Comparison of ENCODE assay signal across 8 mouse cellular contexts in genomic region chr6:125008060-125008459, GRCm38 (mm10). TPM values are rescaled to one million over a fixed set of nuclear protein-coding genes. Genes with fewer than 3 reads are reported as not detected.
A peak's percentile ranks its signal among the peaks of the same experiment; 100 is the strongest.
DNase-seq lines count a peak whose midpoint lies in the region; ATAC-seq and TF ChIP-seq lines count a peak whose summit lies in the region.

No protein-coding gene starts in this region.

- peak overlapping the region; percentile 83 for H3K27ac ChIP-seq in kidney, postnatal 0 days
- peak overlapping the region; percentile 85 for H3K27ac ChIP-seq in bone marrow macrophage, adult 2 months (ENCODE audit: insufficient read depth, low read depth, low read length)
- peak overlapping the region; percentile 98 for H3K27ac ChIP-seq in hindbrain, embryonic 15.5 days (replicated peaks)
- H3K27ac ChIP-seq in midbrain, embryonic 15.5 days, result peak overlapping the region; percentile 99

- peaks cover 8% of the 10 kb centered on the region; the same call in 1 of the 2 replicates for H3K36me3 ChIP-seq in kidney, postnatal 0 days (ENCODE audit: insufficient read depth, low read length)
- H3K36me3 ChIP-seq in hindbrain, embryonic 15.5 days, result peaks cover 17% of the 10 kb centered on the region; the same call in 1 of the 2 replicates
- 0 out of 2 replicates have a peak, but pooled peaks cover 8% of the 10 kb centered on the region for H3K36me3 ChIP-seq in midbrain, embryonic 15.5 days (replicated peaks)

- no peaks in the 10 kb centered on the region for H3K9me3 ChIP-seq in kidney, postnatal 0 days (replicated peaks; ENCODE audit: low read length)
- H3K9me3 ChIP-seq in hindbrain, embryonic 15.5 days, result no peaks in the 10 kb centered on the region
- no peaks in the 10 kb centered on the region for H3K9me3 ChIP-seq in midbrain, embryonic 15.5 days

- ATAC-seq in kidney, postnatal 0 days (replicated peaks; ENCODE audit: low FRiP score, low read depth), result no peak
- peak; percentile 0; the same call in 1 of the 2 replicates for ATAC-seq in hindbrain, embryonic 15.5 days (ENCODE audit: low FRiP score, low read depth)
- no peak; the same call in 1 of the 2 replicates for ATAC-seq in midbrain, embryonic 15.5 days (replicated peaks)

- no peak for TF ChIP-seq POLR2A in bone marrow macrophage, adult 2 months (IDR thresholded peaks at IDR 0.05; ENCODE audit: borderline replicate concordance, low read depth, low read length)

- H3K4me3 ChIP-seq in kidney, postnatal 0 days (replicated peaks; ENCODE audit: low read depth, low read length), result peak overlapping the region; percentile 88
- peak overlapping the region; percentile 69 for H3K4me3 ChIP-seq in bone marrow macrophage, adult 2 months (ENCODE audit: insufficient read depth, low read length)
- peak overlapping the region; percentile 74 for H3K4me3 ChIP-seq in hindbrain, embryonic 15.5 days
- H3K4me3 ChIP-seq in midbrain, embryonic 15.5 days, result peak overlapping the region; percentile 80

- no peak for TF ChIP-seq CTCF in kidney, postnatal 0 days (IDR thresholded peaks at IDR 0.05; ENCODE audit: low read depth)
- TF ChIP-seq CTCF in bone marrow macrophage, adult 2 months (IDR thresholded peaks at IDR 0.05; ENCODE audit: low read depth, low read length), result no peak

- H3K27me3 ChIP-seq in kidney, postnatal 0 days (ENCODE audit: insufficient read depth, low read length), result no peaks in the 10 kb centered on the region
- no peaks in the 10 kb centered on the region for H3K27me3 ChIP-seq in hindbrain, embryonic 15.5 days
- no peaks in the 10 kb centered on the region for H3K27me3 ChIP-seq in midbrain, embryonic 15.5 days (replicated peaks)

- 38% methylated on average over 13 of the region's 13 CpGs for WGBS in kidney, postnatal 0 days
- 42% methylated on average over 13 of the region's 13 CpGs for WGBS in hindbrain, embryonic 15.5 days
- 49% methylated on average over 13 of the region's 13 CpGs for WGBS in midbrain, embryonic 15.5 days

- H3K4me2 ChIP-seq in kidney, postnatal 0 days (ENCODE audit: low read length), result peak overlapping the region; percentile 70
- H3K4me2 ChIP-seq in hindbrain, embryonic 15.5 days, result peak overlapping the region; percentile 60
- H3K4me2 ChIP-seq in midbrain, embryonic 15.5 days, result peak overlapping the region; percentile 55

- DNase-seq in kidney, postnatal 0 days (ENCODE audit: low spot score), result no peak
- DNase-seq in kidney, adult 8-10 months, result no peak
- DNase-seq in cerebellum, postnatal 36 days, result no peak
- no peak for DNase-seq in natural killer cell, adult 2 months (ENCODE audit: low spot score in 2 of 2)
- DNase-seq in ovary, postnatal 36 days (ENCODE audit: low spot score), result no peak

- H3K9ac ChIP-seq in kidney, postnatal 0 days (ENCODE audit: low read depth, low read length), result peak overlapping the region; percentile 94
- H3K9ac ChIP-seq in hindbrain, embryonic 15.5 days, result peak overlapping the region; percentile 38
- peak overlapping the region; percentile 63 for H3K9ac ChIP-seq in midbrain, embryonic 15.5 days

- 0 out of 2 replicates have a peak, but pooled peaks cover 7% of the 10 kb centered on the region for H3K4me1 ChIP-seq in kidney, postnatal 0 days (replicated peaks; ENCODE audit: insufficient read depth, low read length)
- peaks cover 32% of the 10 kb centered on the region for H3K4me1 ChIP-seq in bone marrow macrophage, adult 2 months (ENCODE audit: control insufficient read depth, insufficient read depth, low read length)
- H3K4me1 ChIP-seq in hindbrain, embryonic 15.5 days (replicated peaks), result peaks cover 40% of the 10 kb centered on the region
- H3K4me1 ChIP-seq in midbrain, embryonic 15.5 days, result peaks cover 41% of the 10 kb centered on the region

RNA-seq across cellular contexts. Expression of gene Zfp384, which starts 0.9 kb away (rescaled TPM):
- polyA plus RNA-seq in kidney, postnatal 0 days (2015; fragmentation: Nextera tagmentation; extraction: Ambion mirVana), result 11.3 and 11.4 TPM in 2 replicates
- 82.7 and 83.1 TPM in 2 replicates for polyA plus RNA-seq in bone marrow macrophage, adult 2 months (2012; ENCODE audit: insufficient read depth, insufficient read length, missing spikeins)
- 14.9 and 19.6 TPM in 2 replicates for polyA plus RNA-seq in hindbrain, embryonic 15.5 days (2015; fragmentation: Nextera tagmentation; extraction: Ambion mirVana)
- polyA plus RNA-seq in midbrain, embryonic 15.5 days (2015; fragmentation: Nextera tagmentation; extraction: Ambion mirVana), result 19.1 and 19.9 TPM in 2 replicates

RNA-seq across cellular contexts. Expression of gene Pianp, which starts 11.6 kb away (rescaled TPM):
- polyA plus RNA-seq in kidney, postnatal 0 days (2015; fragmentation: Nextera tagmentation; extraction: Ambion mirVana), result 2.0 and 2.1 TPM in 2 replicates
- polyA plus RNA-seq in bone marrow macrophage, adult 2 months (2012; ENCODE audit: insufficient read depth, insufficient read length, missing spikeins), result 5.5 and 7.2 TPM in 2 replicates
- polyA plus RNA-seq in hindbrain, embryonic 15.5 days (2015; fragmentation: Nextera tagmentation; extraction: Ambion mirVana), result 58.8 and 73.5 TPM in 2 replicates
- 70.8 and 75.8 TPM in 2 replicates for polyA plus RNA-seq in midbrain, embryonic 15.5 days (2015; fragmentation: Nextera tagmentation; extraction: Ambion mirVana)

RNA-seq across cellular contexts. Expression of gene Ing4, which starts 31.5 kb away (rescaled TPM):
- polyA plus RNA-seq in kidney, postnatal 0 days (2015; fragmentation: Nextera tagmentation; extraction: Ambion mirVana), result 118 and 119 TPM in 2 replicates
- 110 and 113 TPM in 2 replicates for polyA plus RNA-seq in bone marrow macrophage, adult 2 months (2012; ENCODE audit: insufficient read depth, insufficient read length, missing spikeins)
- 141 and 144 TPM in 2 replicates for polyA plus RNA-seq in hindbrain, embryonic 15.5 days (2015; fragmentation: Nextera tagmentation; extraction: Ambion mirVana)
- 165 and 178 TPM in 2 replicates for polyA plus RNA-seq in midbrain, embryonic 15.5 days (2015; fragmentation: Nextera tagmentation; extraction: Ambion mirVana)

RNA-seq across cellular contexts. Expression of gene Acrbp, which starts 41.4 kb away (rescaled TPM):
- 4.2 and 4.5 TPM in 2 replicates for polyA plus RNA-seq in kidney, postnatal 0 days (2015; fragmentation: Nextera tagmentation; extraction: Ambion mirVana)
- 28.7 and 29.3 TPM in 2 replicates for polyA plus RNA-seq in bone marrow macrophage, adult 2 months (2012; ENCODE audit: insufficient read depth, insufficient read length, missing spikeins)
- polyA plus RNA-seq in hindbrain, embryonic 15.5 days (2015; fragmentation: Nextera tagmentation; extraction: Ambion mirVana), result 19.1 and 20.9 TPM in 2 replicates
- polyA plus RNA-seq in midbrain, embryonic 15.5 days (2015; fragmentation: Nextera tagmentation; extraction: Ambion mirVana), result 18.4 and 19.6 TPM in 2 replicates

RNA-seq across cellular contexts. Expression of gene Cops7a, which starts 42.7 kb away (rescaled TPM):
- 153 and 157 TPM in 2 replicates for polyA plus RNA-seq in kidney, postnatal 0 days (2015; fragmentation: Nextera tagmentation; extraction: Ambion mirVana)
- 49.3 and 58.7 TPM in 2 replicates for polyA plus RNA-seq in bone marrow macrophage, adult 2 months (2012; ENCODE audit: insufficient read depth, insufficient read length, missing spikeins)
- 92.5 and 102 TPM in 2 replicates for polyA plus RNA-seq in hindbrain, embryonic 15.5 days (2015; fragmentation: Nextera tagmentation; extraction: Ambion mirVana)
- polyA plus RNA-seq in midbrain, embryonic 15.5 days (2015; fragmentation: Nextera tagmentation; extraction: Ambion mirVana), result 94.5 and 95.5 TPM in 2 replicates

Comparison
In these comparisons a context has a peak if more than half of its experiments do, and no peak if none do; other contexts are left out.
1. H3K9ac ChIP-seq: peak in every context shown above with its lines; median percentile 94 in kidney, postnatal 0 days; 63 in midbrain, embryonic 15.5 days; 38 in hindbrain, embryonic 15.5 days.